Mouse (Mus musculus) heart, embryonic 14.5 days (tissue): Measurements from ENCODE around the gene Naa50. TPM values are rescaled to one million over a fixed set of nuclear protein-coding genes. Genes with fewer than 3 reads are reported as not detected.

Experiments
- ATAC-seq: fragments of 200-750 bp; cut with Nextera tagmentation; 2 replicates; pipeline ENCODE4 v1.8.0; 2017; ENCODE audit warnings: low read depth, moderate TSS enrichment; ENCODE audit not compliant: insufficient number of reproducible peaks, insufficient read depth, low FRiP score
- H3K27ac ChIP-seq, 2 experiments: fragments of 200-500 bp in 1 of 2; fragments of 300-500 bp in 1 of 2; sonication (generic) in 1 of 2; replicated peaks in 1 of 2; 2 replicates each; pipeline ENCODE4 v1.5.1; 2012 to 2014; ENCODE audit warnings: low read depth in 2 of 2, low read length in 2 of 2, control low read depth in 1 of 2, mild to moderate bottlenecking in 1 of 2, mixed read lengths in 1 of 2; ENCODE audit not compliant: control insufficient read depth in 1 of 2, insufficient read depth in 1 of 2
- H3K27me3 ChIP-seq: fragments of 300-500 bp; sonication (generic); 2 replicates; pipeline ENCODE4 v1.6.1; 2014; ENCODE audit warnings: mild to moderate bottlenecking, low read length, control low read depth; ENCODE audit not compliant: control insufficient read depth, insufficient read depth
- H3K36me3 ChIP-seq: fragments of 300-500 bp; sonication (generic); 2 replicates; pipeline ENCODE4 v1.6.1; 2014; ENCODE audit warnings: mild to moderate bottlenecking, control low read depth, low read length, mixed read lengths; ENCODE audit not compliant: control insufficient read depth, insufficient read depth
- H3K4me1 ChIP-seq, 2 experiments: fragments of 200-500 bp in 1 of 2; fragments of 300-500 bp in 1 of 2; sonication (generic) in 1 of 2; 2 replicates each; pipeline ENCODE4 v1.6.1; 2012 to 2014; ENCODE audit warnings: low read length in 2 of 2, control low read depth in 1 of 2, mixed read lengths in 1 of 2; ENCODE audit not compliant: control insufficient read depth in 2 of 2, insufficient read depth in 2 of 2
- H3K4me2 ChIP-seq: fragments of 300-500 bp; sonication (generic); 2 replicates; pipeline ENCODE4 v1.6.1; 2014; ENCODE audit warnings: mild to moderate bottlenecking, low read length
- H3K4me3 ChIP-seq, 2 experiments: fragments of 200-500 bp in 1 of 2; fragments of 300-500 bp in 1 of 2; sonication (generic) in 1 of 2; 2 replicates each; pipeline ENCODE4 v1.5.1; 2012 to 2014; ENCODE audit warnings: low read length in 2 of 2, mild to moderate bottlenecking in 2 of 2, control low read depth in 1 of 2, low read depth in 1 of 2, moderate library complexity in 1 of 2; ENCODE audit not compliant: control insufficient read depth in 1 of 2, insufficient read depth in 1 of 2
- H3K9ac ChIP-seq: fragments of 300-500 bp; sonication (generic); 2 replicates; pipeline ENCODE4 v1.6.1; 2014; ENCODE audit warnings: mild to moderate bottlenecking, low read length
- H3K9me3 ChIP-seq: fragments of 300-500 bp; sonication (generic); 2 replicates; pipeline ENCODE4 v1.6.1; 2016; ENCODE audit warnings: low read length, control low read depth; ENCODE audit not compliant: control insufficient read depth
- WGBS: fragments of 180-500 bp; shearing (Covaris S2); extraction: QIAGEN DNeasy Blood & Tissue Kit; methylation state at CpG from one replicate; pipeline ENCODE4 v1.1.7; 2014; 5-methylcytosine and 5-hydroxymethylcytosine counted together
- polyA plus RNA-seq: library from polyadenylated mRNA; unstranded; fragments of >200 nt; fragmentation: Nextera tagmentation; extraction: Ambion mirVana; gene quantifications from 2 replicates; pipeline ENCODE4 v1.2.1, GENCODE M21; 2014

Naa50 gene
- polyA plus RNA-seq, 1 experiment from 2014 or later = 45.4 TPM

GRCm38 (mm10) chr16:44119753-44120501 is 19.7 kb upstream of the Naa50 start:
- Histone ChIP-seq H3K9ac (no peak overlapping the region), H3K4me3 (no peak overlapping the region), H3K27me3 (no peaks in the 10 kb centered on the region), H3K4me1 (peaks cover 3 to 5% of the 10 kb centered on the region in 2 experiments; a peak in 3 of 4 replicates), H3K36me3 (peaks cover 13% of the 10 kb centered on the region), H3K4me2 (no peak overlapping the region), H3K27ac (no peak overlapping the region), H3K9me3 (no peaks in the 10 kb centered on the region)
- no peak for ATAC-seq
- 82% methylated on average over 7 of the region's 7 CpGs for WGBS

GRCm38 (mm10) chr16:44122122-44122521 is 17.5 kb upstream of the Naa50 start:
- Histone ChIP-seq H3K36me3 (no peaks in the 10 kb centered on the region), H3K4me1 (peaks cover 3 to 13% of the 10 kb centered on the region in 2 experiments), H3K4me3 (no peak overlapping the region), H3K4me2 (no peak overlapping the region), H3K9ac (no peak overlapping the region), H3K9me3 (no peaks in the 10 kb centered on the region), H3K27me3 (no peaks in the 10 kb centered on the region), H3K27ac (no peak overlapping the region)
- 80% methylated on average over 6 of the region's 6 CpGs for WGBS
- no peak for ATAC-seq

DNA sequence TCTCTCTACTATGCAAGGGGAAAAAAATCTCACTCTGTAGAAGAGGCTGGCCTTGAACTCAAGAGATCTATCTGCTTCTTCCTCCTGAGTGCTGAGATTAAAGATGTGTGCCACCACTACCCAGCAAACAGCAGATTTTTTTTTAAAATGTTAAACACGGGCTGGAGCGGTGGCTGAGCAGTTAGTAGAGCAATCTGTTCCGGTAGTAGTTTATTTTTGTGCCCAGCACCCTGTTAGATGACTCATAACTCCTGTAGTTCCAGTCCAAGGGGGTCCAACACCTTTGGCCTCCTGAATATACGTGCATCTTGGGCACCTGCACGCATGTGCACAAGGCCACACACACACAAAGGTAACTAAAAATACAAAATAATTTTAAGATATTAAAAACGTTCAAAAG is 17.1 kb upstream of the Naa50 start:
- Histone ChIP-seq H3K9me3 (no peaks in the 10 kb centered on the region), H3K9ac (no peak overlapping the region), H3K4me1 (peaks cover 3 to 13% of the 10 kb centered on the region in 2 experiments), H3K4me2 (no peak overlapping the region), H3K27ac (no peak overlapping the region), H3K27me3 (no peaks in the 10 kb centered on the region), H3K4me3 (no peak overlapping the region), H3K36me3 (no peaks in the 10 kb centered on the region)
- WGBS = 76% methylated on average over 6 of the region's 6 CpGs
- ATAC-seq = no peak

DNA sequence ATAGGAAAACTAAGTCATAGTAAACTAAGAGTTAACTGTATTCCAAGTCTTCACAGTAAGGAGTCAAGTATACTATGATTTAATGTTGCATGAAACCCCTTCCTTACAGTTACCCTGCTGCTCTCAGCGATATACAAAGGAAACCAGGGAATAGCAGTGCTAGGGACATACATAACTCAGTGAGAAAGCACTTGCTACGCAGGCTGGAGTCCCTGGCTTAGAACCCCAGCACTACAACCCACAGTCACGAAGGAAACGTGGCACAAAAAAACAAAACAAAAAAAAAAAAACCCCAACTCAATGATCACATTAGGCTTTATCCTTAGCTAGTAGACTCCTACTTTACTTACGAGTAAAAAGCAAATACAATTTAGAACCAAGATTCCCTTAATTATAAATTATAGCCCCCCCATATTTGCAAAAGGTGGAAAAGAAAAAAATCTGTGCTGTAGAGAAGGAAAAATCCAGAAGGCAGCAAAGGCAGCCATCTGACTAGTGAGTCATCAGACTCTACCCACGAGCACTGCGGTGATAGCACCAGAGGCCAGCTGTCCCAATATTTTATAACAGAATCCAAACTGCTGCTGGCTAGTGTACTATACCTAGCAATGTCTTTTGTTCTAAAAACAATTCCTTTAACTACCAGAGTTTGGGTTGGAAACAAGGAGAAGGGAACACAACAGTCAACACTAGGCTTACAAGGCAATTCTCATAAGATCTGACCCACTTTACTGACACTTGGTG is 16.5 kb upstream of the Naa50 start:
- H3K36me3 ChIP-seq = no peaks in the 10 kb centered on the region
- no peak overlapping the region for H3K27ac ChIP-seq
- H3K9ac ChIP-seq = no peak overlapping the region
- no peaks in the 10 kb centered on the region for H3K9me3 ChIP-seq
- H3K4me1 ChIP-seq = peaks cover 3 to 13% of the 10 kb centered on the region in 2 experiments
- ATAC-seq = no peak
- no peaks in the 10 kb centered on the region for H3K27me3 ChIP-seq
- H3K4me3 ChIP-seq = no peak overlapping the region
- no peak overlapping the region for H3K4me2 ChIP-seq
- WGBS = 76% methylated on average over 7 of the region's 7 CpGs

- Histone ChIP-seq H3K4me1 (peaks cover 3 to 13% of the 10 kb centered on the region in 2 experiments), H3K4me3 (no peak overlapping the region), H3K9me3 (no peaks in the 10 kb centered on the region), H3K36me3 (no peaks in the 10 kb centered on the region), H3K27me3 (no peaks in the 10 kb centered on the region), H3K4me2 (no peak overlapping the region), H3K9ac (no peak overlapping the region), H3K27ac (no peak overlapping the region)
- ATAC-seq = no peak
- WGBS = 69% methylated on average over 2 of the region's 2 CpGs
Measured at GRCm38 (mm10) chr16:44123786-44124185, 15.8 kb upstream of the Naa50 start.

GRCm38 (mm10) chr16:44124713-44125112 is 14.9 kb upstream of the Naa50 start:
- ATAC-seq = no peak
- no peak overlapping the region for H3K9ac ChIP-seq
- 71% methylated on average over 1 of the region's 1 CpGs for WGBS
- peaks cover 3 to 13% of the 10 kb centered on the region in 2 experiments for H3K4me1 ChIP-seq
- H3K4me3 ChIP-seq = no peak overlapping the region
- no peak overlapping the region for H3K27ac ChIP-seq
- no peaks in the 10 kb centered on the region for H3K27me3 ChIP-seq
- H3K36me3 ChIP-seq = no peaks in the 10 kb centered on the region
- no peaks in the 10 kb centered on the region for H3K9me3 ChIP-seq
- no peak overlapping the region for H3K4me2 ChIP-seq

DNA sequence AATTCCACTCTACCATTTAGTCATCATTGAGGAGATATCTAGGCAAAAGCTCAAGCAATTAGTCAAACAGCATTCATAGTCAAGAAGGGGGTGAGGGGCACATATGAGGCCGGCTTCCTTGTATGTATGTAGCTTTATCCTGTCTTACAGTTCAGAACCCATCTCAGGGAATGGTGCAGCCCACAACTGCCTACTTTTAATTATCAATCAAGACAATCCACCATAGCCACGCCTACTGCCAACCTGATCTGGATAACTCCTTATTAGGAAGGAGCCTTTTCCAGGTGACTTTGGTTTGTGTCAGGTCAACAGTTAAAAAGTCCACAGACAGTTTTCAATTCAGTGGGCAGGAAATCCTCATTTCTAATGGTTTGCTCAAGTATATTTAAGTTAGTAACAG is 14.2 kb upstream of the Naa50 start:
- Histone ChIP-seq H3K36me3 (no peaks in the 10 kb centered on the region), H3K4me3 (no peak overlapping the region), H3K4me1 (peaks cover 3 to 13% of the 10 kb centered on the region in 2 experiments), H3K27ac (no peak overlapping the region), H3K9me3 (no peaks in the 10 kb centered on the region), H3K9ac (no peak overlapping the region), H3K27me3 (no peaks in the 10 kb centered on the region), H3K4me2 (no peak overlapping the region)
- no peak for ATAC-seq
- WGBS = 86% methylated on average over 2 of the region's 2 CpGs
